Mouse (Mus musculus) NIH3T3 (cell line): Measurements from ENCODE around the gene Gm48552.

Experiments
- DNase-seq: peaks from one replicate; pipeline ENCODE4 v3.0.0-alpha.2; 2012; ENCODE audit warnings: low read depth

The Gm48552 gene

GRCm38 (mm10) chr10:81431526-81432168, 42.8 kb downstream of the Gm48552 start:
- peak; percentile 63 for DNase-seq

GRCm38 (mm10) chr10:81432169-81432867, 43.5 kb downstream of the Gm48552 start:
- no peak for DNase-seq

GRCm38 (mm10) chr10:81432868-81433262, 44.1 kb downstream of the Gm48552 start:
- DNase-seq, result peak; percentile 98

- no peak for DNase-seq
Measured at GRCm38 (mm10) chr10:81433541-81434289, 44.9 kb downstream of the Gm48552 start.

- DNase-seq, result no peak
Measured at GRCm38 (mm10) chr10:81434361-81435263, 45.8 kb downstream of the Gm48552 start.

GRCm38 (mm10) chr10:81435436-81435835, 46.6 kb downstream of the Gm48552 start:
- peak; percentile 41 for DNase-seq
